Mouse (Mus musculus) MEL (cell line): Measurements from ENCODE around the gene Cdc42ep4. TPM values are rescaled to one million over a fixed set of nuclear protein-coding genes. Genes with fewer than 3 reads are reported as not detected.

Experiments used
- DNase-seq: peaks from one replicate; pipeline ENCODE4 v3.0.0; 2011; ENCODE audit warnings: low read depth, low spot score
- H3K27ac ChIP-seq: 2 replicates; pipeline ENCODE4 v1.5.1; 2012; ENCODE audit warnings: low read depth, mild to moderate bottlenecking, control low read depth, low read length, moderate library complexity; ENCODE audit not compliant: control insufficient read depth
- H3K27me3 ChIP-seq, 2 experiments: fragments of 150-350 bp in 1 of 2; sonication (generic) in 1 of 2; 2 replicates each; pipeline ENCODE4 v1.6.1; 2012; ENCODE audit warnings: low read length in 2 of 2, mild to moderate bottlenecking in 2 of 2, improper control_type of control experiment in 1 of 2, moderate library complexity in 1 of 2; ENCODE audit not compliant: insufficient read depth in 2 of 2, control insufficient read depth in 1 of 2
- H3K36me3 ChIP-seq, 2 experiments: 2 replicates each; pipeline ENCODE4 v1.6.1; 2012 to 2014; ENCODE audit warnings: low read length in 2 of 2, improper control_type of control experiment in 1 of 2, inconsistent platforms in 1 of 2, mild to moderate bottlenecking in 1 of 2; ENCODE audit not compliant: insufficient read depth in 2 of 2, control insufficient read depth in 1 of 2
- H3K4me1 ChIP-seq, 2 experiments: fragments of 150-350 bp in 1 of 2; sonication (generic) in 1 of 2; 2 replicates each; pipeline ENCODE4 v1.6.1; 2012; ENCODE audit warnings: low read length in 2 of 2, improper control_type of control experiment in 1 of 2, mild to moderate bottlenecking in 1 of 2; ENCODE audit not compliant: insufficient read depth in 2 of 2, control insufficient read depth in 1 of 2
- H3K4me3 ChIP-seq, 2 experiments: fragments of 150-350 bp in 1 of 2; sonication (generic) in 1 of 2; 2 replicates each; pipeline ENCODE4 v1.5.1; 2012; ENCODE audit warnings: low read depth in 2 of 2, low read length in 2 of 2, mild to moderate bottlenecking in 2 of 2, moderate library complexity in 2 of 2, control low read depth in 1 of 2, improper control_type of control experiment in 1 of 2; ENCODE audit not compliant: control insufficient read depth in 1 of 2, insufficient read depth in 1 of 2
- H3K79me2 ChIP-seq: 2 replicates; pipeline ENCODE4 v1.6.1; 2012; ENCODE audit warnings: mild to moderate bottlenecking, low read length, moderate library complexity; ENCODE audit not compliant: control insufficient read depth, poor library complexity, insufficient read depth
- H3K9ac ChIP-seq: 2 replicates; pipeline ENCODE4 v1.6.1; 2012; ENCODE audit warnings: low read depth, mild to moderate bottlenecking, control low read depth, low read length, moderate library complexity; ENCODE audit not compliant: control insufficient read depth, poor library complexity, severe bottlenecking
- H3K9me3 ChIP-seq: fragments of 150-350 bp; sonication (generic); replicated peaks from 2 replicates; pipeline ENCODE4 v1.6.1; 2012; ENCODE audit warnings: mild to moderate bottlenecking, low read length, improper control_type of control experiment, moderate library complexity; ENCODE audit not compliant: insufficient read depth
- CHD1 ChIP-seq: IDR thresholded peaks from 2 replicates; pipeline ENCODE4 v1.6.1; 2012; ENCODE audit warnings: low read depth, mild to moderate bottlenecking, inconsistent platforms, low read length, improper control_type of control experiment
- CHD2 ChIP-seq: IDR thresholded peaks from 2 replicates; pipeline ENCODE4 v1.6.1; 2011; ENCODE audit warnings: low read length, improper control_type of control experiment
- CTCF ChIP-seq, 3 experiments: IDR thresholded peaks in 2 of 3; conservative IDR thresholded peaks in 1 of 3; 2 replicates each; pipeline ENCODE4 v1.5.1; 2011 to 2012; ENCODE audit warnings: low read length in 3 of 3, low read depth in 2 of 3, mild to moderate bottlenecking in 2 of 3, improper control_type of control experiment in 1 of 3, inconsistent platforms in 1 of 3, mixed read lengths in 1 of 3, moderate library complexity in 1 of 3; ENCODE audit not compliant: control insufficient read depth in 1 of 3, insufficient read depth in 1 of 3, poor library complexity in 1 of 3, severe bottlenecking in 1 of 3
- ELF1 ChIP-seq: IDR thresholded peaks from 2 replicates; pipeline ENCODE4 v1.6.1; 2014; ENCODE audit warnings: low read depth, mild to moderate bottlenecking, inconsistent platforms, low read length, improper control_type of control experiment, moderate library complexity
- EP300 ChIP-seq, 2 experiments: IDR thresholded peaks; 2 replicates each; pipeline ENCODE4 v1.6.1; 2011; ENCODE audit warnings: improper control_type of control experiment in 2 of 2, low read length in 2 of 2, low read depth in 1 of 2, mild to moderate bottlenecking in 1 of 2
- ETS1 ChIP-seq: IDR thresholded peaks from 2 replicates; pipeline ENCODE4 v1.6.1; 2012; ENCODE audit warnings: low read depth, mild to moderate bottlenecking, inconsistent platforms, low read length, improper control_type of control experiment, moderate library complexity
- GATA1 ChIP-seq: IDR thresholded peaks from 2 replicates; pipeline ENCODE4 v1.6.1; 2011; ENCODE audit warnings: low read depth, low read length, improper control_type of control experiment
- MAX ChIP-seq: IDR thresholded peaks from 2 replicates; pipeline ENCODE4 v1.6.1; 2011; ENCODE audit warnings: low read length, improper control_type of control experiment
- MEF2A ChIP-seq: IDR thresholded peaks from 2 replicates; pipeline ENCODE4 v1.6.1; 2014; ENCODE audit warnings: low read depth, mild to moderate bottlenecking, inconsistent platforms, low read length, improper control_type of control experiment; ENCODE audit not compliant: poor library complexity, insufficient replicate concordance, severe bottlenecking; ENCODE audit errors: extremely low read depth
- MXI1 ChIP-seq: IDR thresholded peaks from 2 replicates; pipeline ENCODE4 v1.6.1; 2011; ENCODE audit warnings: mild to moderate bottlenecking, low read depth, low read length, improper control_type of control experiment
- POLR2A ChIP-seq, 2 experiments: IDR thresholded peaks; 2 replicates each; pipeline ENCODE4 v1.6.1; 2011 to 2012; ENCODE audit warnings: low read length in 2 of 2, mild to moderate bottlenecking in 2 of 2, control low read depth in 1 of 2, improper control_type of control experiment in 1 of 2, low read depth in 1 of 2, moderate library complexity in 1 of 2; ENCODE audit not compliant: control insufficient read depth in 1 of 2, insufficient read depth in 1 of 2, poor library complexity in 1 of 2
- POLR2AphosphoS5 ChIP-seq: IDR thresholded peaks from 2 replicates; pipeline ENCODE4 v1.6.1; 2012; ENCODE audit warnings: low read depth, borderline replicate concordance, mild to moderate bottlenecking, inconsistent platforms, low read length, moderate library complexity, mixed read lengths
- SIN3A ChIP-seq: IDR thresholded peaks from 2 replicates; pipeline ENCODE4 v1.6.1; 2012; ENCODE audit warnings: low read length, improper control_type of control experiment, inconsistent platforms
- SMC3 ChIP-seq: IDR thresholded peaks from 2 replicates; pipeline ENCODE4 v1.6.1; 2011; ENCODE audit warnings: low read depth, low read length, improper control_type of control experiment
- TBP ChIP-seq: IDR thresholded peaks from 2 replicates; pipeline ENCODE4 v1.8.0; 2011; ENCODE audit warnings: low read depth, low read length, improper control_type of control experiment
- TCF12 ChIP-seq: IDR thresholded peaks from 2 replicates; pipeline ENCODE4 v1.6.1; 2014; ENCODE audit warnings: low read depth, mild to moderate bottlenecking, inconsistent platforms, low read length, improper control_type of control experiment, moderate library complexity
- UBTF ChIP-seq: IDR thresholded peaks from 2 replicates; pipeline ENCODE4 v1.6.1; 2012; ENCODE audit warnings: low read depth, mild to moderate bottlenecking, inconsistent platforms, low read length, improper control_type of control experiment, moderate library complexity, borderline replicate concordance; ENCODE audit not compliant: insufficient read depth
- USF2 ChIP-seq, 2 experiments: IDR thresholded peaks; 2 replicates each; pipeline ENCODE4 v1.6.1; 2011 to 2012; ENCODE audit warnings: improper control_type of control experiment in 2 of 2, low read length in 2 of 2, borderline replicate concordance in 1 of 2, inconsistent platforms in 1 of 2, low read depth in 1 of 2, mild to moderate bottlenecking in 1 of 2; ENCODE audit not compliant: insufficient read depth in 1 of 2
- ZC3H11A ChIP-seq: IDR thresholded peaks from 2 replicates; pipeline ENCODE4 v1.6.1; 2012; ENCODE audit warnings: low read depth, mild to moderate bottlenecking, inconsistent platforms, low read length, improper control_type of control experiment
- ZKSCAN1 ChIP-seq: IDR thresholded peaks from 2 replicates; pipeline ENCODE4 v1.6.1; 2012; ENCODE audit warnings: low read depth, mild to moderate bottlenecking, inconsistent platforms, low read length, improper control_type of control experiment, moderate library complexity
- ZMIZ1 ChIP-seq: IDR thresholded peaks from 2 replicates; pipeline ENCODE4 v1.6.1; 2012; ENCODE audit warnings: low read depth, mild to moderate bottlenecking, inconsistent platforms, low read length, improper control_type of control experiment, moderate library complexity
- polyA plus RNA-seq, 2 experiments: library from polyadenylated mRNA; stranded (reverse) in 1 of 2; unstranded in 1 of 2; fragments of >175 nt in 1 of 2; fragments of >200 nt in 1 of 2; gene quantifications; 2 replicates each; pipeline versions ENCODE4 v1.2.1 to v1.2.4; 2012; ENCODE audit warnings: low replicate concordance in 2 of 2, low read depth in 1 of 2; ENCODE audit not compliant: insufficient read length in 2 of 2, insufficient read depth in 1 of 2, missing spikeins in 1 of 2
- total RNA-seq: library from RNA; depleted of rRNA; stranded (reverse); fragments of 300-350 nt; gene quantifications from 2 replicates; pipeline ENCODE4 v1.2.3, GENCODE M21; 2012

The Cdc42ep4 gene
- total and polyA plus RNA-seq, 3 experiments, result 27.7 to 39.0 TPM; not detected in 1

DNA sequence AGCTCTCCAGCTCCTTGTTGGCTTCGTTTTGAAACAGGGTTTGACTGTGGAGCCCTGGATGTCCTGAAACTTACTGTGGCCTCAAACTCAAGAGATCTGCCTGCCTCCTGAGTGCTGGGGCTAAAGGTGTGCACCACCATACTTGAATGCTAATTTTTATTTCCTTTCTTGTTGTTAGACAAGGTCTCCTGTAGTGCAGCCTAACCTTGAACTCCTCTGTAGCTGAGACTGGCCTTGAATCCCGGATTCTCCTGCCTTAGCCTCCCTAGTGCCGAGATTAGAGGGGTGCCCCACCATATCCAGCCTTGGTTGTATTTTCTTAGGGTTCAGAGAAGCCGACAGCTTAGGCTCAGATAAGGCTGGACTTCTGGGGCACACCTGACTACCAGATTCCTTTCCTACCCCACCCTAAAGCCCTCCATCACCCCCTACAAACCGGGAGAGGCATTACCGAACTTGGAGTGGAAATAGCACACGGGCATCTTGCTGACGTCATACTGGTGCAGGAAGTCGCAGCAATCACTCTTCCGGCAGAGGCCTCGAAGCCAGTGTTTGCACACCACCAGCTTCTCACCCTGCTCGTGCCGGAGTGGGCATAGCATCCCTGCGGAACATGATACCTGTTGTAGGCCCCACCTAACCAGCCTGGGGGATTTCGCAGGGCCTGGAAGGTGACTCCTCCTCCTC, 45.6 kb downstream of the Cdc42ep4 start:
- no peak for DNase-seq
- no peaks in the 10 kb centered on the region for H3K4me1 ChIP-seq
- H3K36me3 ChIP-seq, result no peaks in the 10 kb centered on the region
- H3K4me3 ChIP-seq, result no peak overlapping the region
- no peaks in the 10 kb centered on the region for H3K9me3 ChIP-seq
- no peak overlapping the region for H3K27ac ChIP-seq
- H3K27me3 ChIP-seq, result no peaks in the 10 kb centered on the region
- no peak overlapping the region for H3K9ac ChIP-seq
- no peak for TF ChIP-seq MEF2A
- no peak for TF ChIP-seq ZMIZ1
- no peak for TF ChIP-seq EP300 (IDR thresholded peaks at IDR 0.05; ENCODE audit: low read depth in 1 of 2, low read length in 2 of 2)
- no peak for TF ChIP-seq POLR2AphosphoS5
- no peak for TF ChIP-seq SIN3A
- TF ChIP-seq ZKSCAN1, result no peak
- no peak for TF ChIP-seq CTCF (IDR thresholded peaks at IDR 0.05 in 2 of 3, conservative IDR thresholded peaks at IDR 0.05 in 1 of 3; ENCODE audit: control insufficient read depth in 1 of 3, insufficient read depth in 1 of 3, low read depth in 2 of 3, low read length in 3 of 3, poor library complexity in 1 of 3, severe bottlenecking in 1 of 3)
- TF ChIP-seq CHD1, result no peak
- TF ChIP-seq TBP, result no peak
- no peak for TF ChIP-seq CHD2
- TF ChIP-seq GATA1, result no peak
- TF ChIP-seq SMC3, result no peak
- no peak for TF ChIP-seq TCF12
- no peaks in the 10 kb centered on the region for H3K79me2 ChIP-seq

DNA sequence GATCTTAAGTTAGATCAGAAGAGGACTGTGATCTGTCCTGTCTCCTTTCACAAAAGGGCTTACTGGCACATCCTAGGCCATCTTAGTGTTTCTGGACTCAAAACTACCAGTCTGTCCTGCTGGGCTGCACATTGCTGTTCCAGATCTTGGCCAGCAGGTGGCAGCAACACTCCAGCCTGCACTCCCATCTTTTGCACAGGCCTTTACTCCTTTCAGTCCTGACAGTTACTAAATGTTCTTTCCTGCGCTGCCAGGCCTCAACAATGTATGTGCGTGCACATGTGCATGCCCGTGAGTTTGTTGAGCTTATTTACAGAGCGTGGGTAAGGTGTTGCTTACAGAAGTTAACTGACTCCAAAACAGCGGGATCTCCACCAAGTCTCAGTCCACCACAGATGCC, 47.9 kb downstream of the Cdc42ep4 start:
- Histone ChIP-seq H3K9ac (no peak overlapping the region), H3K79me2 (no peaks in the 10 kb centered on the region), H3K4me3 (no peak overlapping the region), H3K36me3 (no peaks in the 10 kb centered on the region), H3K27me3 (no peaks in the 10 kb centered on the region), H3K4me1 (no peaks in the 10 kb centered on the region), H3K9me3 (no peaks in the 10 kb centered on the region), H3K27ac (no peak overlapping the region)
- peak; percentile 86 for DNase-seq
- TF ChIP-seq ZC3H11A, result peak; percentile 100
- TF ChIP-seq SIN3A, result peak; percentile 49
- no peak for TF ChIP-seq USF2 (IDR thresholded peaks at IDR 0.05; ENCODE audit: borderline replicate concordance in 1 of 2, insufficient read depth in 1 of 2, low read depth in 1 of 2, low read length in 2 of 2)
- TF ChIP-seq UBTF, result no peak
- TF ChIP-seq ZKSCAN1, result no peak
- TF ChIP-seq MXI1, result no peak; the same call in 1 of the 2 replicates
- no peak for TF ChIP-seq POLR2A (IDR thresholded peaks at IDR 0.05; ENCODE audit: control insufficient read depth in 1 of 2, insufficient read depth in 1 of 2, low read depth in 1 of 2, low read length in 2 of 2, poor library complexity in 1 of 2)
- TF ChIP-seq CTCF (IDR thresholded peaks at IDR 0.05 in 2 of 3, conservative IDR thresholded peaks at IDR 0.05 in 1 of 3; ENCODE audit: control insufficient read depth in 1 of 3, insufficient read depth in 1 of 3, low read depth in 2 of 3, low read length in 3 of 3, poor library complexity in 1 of 3, severe bottlenecking in 1 of 3), result peak; percentile 99 to 100 (median 100)
- peak; percentile 100 for TF ChIP-seq SMC3
- no peak; the same call in 1 of the 2 replicates for TF ChIP-seq MAX
- no peak for TF ChIP-seq ETS1
- no peak for TF ChIP-seq ELF1
